In genomic region chr9:102751632-102752303, GRCm38 (mm10) we compare ENCODE assay signal across 20 mouse cellular contexts.
"Had no signal": no experiment of that assay in that cellular context is flagged by ENCODE, and none has a peak within 500 bp of the region (broad histone marks: within the 10 kb centered on the region; RNA-seq: fewer than 3 reads in every experiment).

No protein-coding gene starts in this region.

- DNase-seq: kidney, adult 11 months; kidney, adult 8-10 months; kidney, postnatal 14 days; kidney, postnatal 4 days; left cerebral cortex, postnatal 4 days; liver, postnatal 0 days; midbrain, embryonic 14.5 days; right cerebral cortex, adult 18-20 months; right cerebral cortex, postnatal 25 days; thymus, adult 18-20 months; thymus, postnatal 36 days had no signal

- H3K9ac ChIP-seq: intestine, embryonic 15.5 days; kidney, embryonic 15.5 days; limb, embryonic 12.5 days; limb, embryonic 15.5 days; liver, embryonic 14.5 days; liver, postnatal 0 days; neural tube, embryonic 12.5 days; neural tube, embryonic 15.5 days had no signal

- H3K4me3 ChIP-seq: intestine, embryonic 15.5 days; kidney, embryonic 15.5 days; limb, embryonic 12.5 days; limb, embryonic 15.5 days; neural tube, embryonic 12.5 days; neural tube, embryonic 15.5 days had no signal

- H3K4me2 ChIP-seq: intestine, embryonic 15.5 days; kidney, embryonic 15.5 days; limb, embryonic 12.5 days; limb, embryonic 15.5 days; liver, embryonic 11.5 days; neural tube, embryonic 12.5 days; neural tube, embryonic 15.5 days had no signal

- H3K4me1 ChIP-seq: neural tube, embryonic 12.5 days; neural tube, embryonic 15.5 days had no signal

- H3K27me3 ChIP-seq: intestine, embryonic 15.5 days; kidney, embryonic 15.5 days; limb, embryonic 12.5 days; limb, embryonic 15.5 days; neural tube, embryonic 12.5 days; neural tube, embryonic 15.5 days had no signal

- H3K27ac ChIP-seq: intestine, embryonic 15.5 days; kidney, embryonic 15.5 days; limb, embryonic 12.5 days; limb, embryonic 15.5 days; liver, embryonic 14.5 days; macrophage; neural tube, embryonic 12.5 days; neural tube, embryonic 15.5 days had no signal

- H3K9me3 ChIP-seq: intestine, embryonic 15.5 days; kidney, embryonic 15.5 days; limb, embryonic 12.5 days; limb, embryonic 15.5 days; neural tube, embryonic 12.5 days; neural tube, embryonic 15.5 days had no signal

- ATAC-seq: intestine, embryonic 15.5 days; liver, postnatal 0 days had no signal

- H3K36me3 ChIP-seq: intestine, embryonic 15.5 days; kidney, embryonic 15.5 days; limb, embryonic 12.5 days; limb, embryonic 15.5 days; neural tube, embryonic 12.5 days; neural tube, embryonic 15.5 days had no signal
